Mouse (Mus musculus) retina, embryonic 14.5 days (tissue): ENCODE data around the gene Emcn.

Experiments used
- DNase-seq: peaks from one replicate; pipeline ENCODE4 v3.0.0-alpha.2; 2015; ENCODE audit warnings: low spot score

Emcn gene

GRCm38 (mm10) chr3:137415451-137416086, 74.7 kb downstream of the Emcn start:
- no peak for DNase-seq

- peak; percentile 76 for DNase-seq
Observed at GRCm38 (mm10) chr3:137418636-137419035, 77.8 kb downstream of the Emcn start.

- DNase-seq, result no peak
Observed at GRCm38 (mm10) chr3:137429516-137429915, 88.6 kb downstream of the Emcn start.

- DNase-seq, result no peak
Observed at GRCm38 (mm10) chr3:137464902-137465629, 124.2 kb downstream of the Emcn start.

GRCm38 (mm10) chr3:137465953-137466352, 125.1 kb downstream of the Emcn start:
- DNase-seq, result peak; percentile 64

- DNase-seq, result no peak
Observed at GRCm38 (mm10) chr3:137466766-137467165, 125.9 kb downstream of the Emcn start.

- no peak for DNase-seq
Observed at GRCm38 (mm10) chr3:137467386-137467785, 126.5 kb downstream of the Emcn start.

GRCm38 (mm10) chr3:137472145-137472544, 131.3 kb downstream of the Emcn start:
- DNase-seq, result no peak

GRCm38 (mm10) chr3:137479761-137480339, 139.0 kb downstream of the Emcn start:
- peak; percentile 67 for DNase-seq

GRCm38 (mm10) chr3:137481157-137481556, 140.3 kb downstream of the Emcn start:
- no peak for DNase-seq
